Mouse (Mus musculus) liver, adult 2 months (tissue): Measurements from ENCODE around the gene Gm43191. TPM values are rescaled to one million over a fixed set of nuclear protein-coding genes. Genes with fewer than 3 reads are reported as not detected.
A peak's percentile ranks its signal among the peaks of the same experiment; 100 is the strongest.

Experiments used
- DNase-seq: peaks from one replicate; pipeline ENCODE4 v3.0.0-alpha.2; 2011; ENCODE audit warnings: low read depth, low spot score; ENCODE audit errors: extremely low read depth
- H3K27ac ChIP-seq: fragments of 200-500 bp; replicated peaks from 2 replicates; pipeline ENCODE4 v1.5.1; 2012; ENCODE audit warnings: low read depth, mild to moderate bottlenecking, control low read depth, inconsistent platforms, low read length; ENCODE audit not compliant: insufficient read depth
- H3K27me3 ChIP-seq: fragments of 200-500 bp; 2 replicates; pipeline ENCODE4 v1.6.1; 2012; ENCODE audit warnings: mild to moderate bottlenecking, moderate library complexity, low read length, inconsistent platforms; ENCODE audit not compliant: control insufficient read depth, insufficient read depth
- H3K36me3 ChIP-seq: fragments of 200-500 bp; 2 replicates; pipeline ENCODE4 v1.6.1; 2012; ENCODE audit warnings: low read length, inconsistent platforms; ENCODE audit not compliant: control insufficient read depth, insufficient read depth
- H3K4me1 ChIP-seq: fragments of 200-500 bp; 2 replicates; pipeline ENCODE4 v1.6.1; 2011; ENCODE audit warnings: low read length; ENCODE audit not compliant: control insufficient read depth, insufficient read depth
- H3K4me3 ChIP-seq: fragments of 200-500 bp; 2 replicates; pipeline ENCODE4 v1.5.1; 2011; ENCODE audit warnings: low read depth, mild to moderate bottlenecking, control low read depth, low read length, moderate library complexity; ENCODE audit not compliant: insufficient read depth
- H3K79me2 ChIP-seq: fragments of 200-500 bp; 2 replicates; pipeline ENCODE4 v1.6.1; 2012; ENCODE audit warnings: inconsistent platforms, mild to moderate bottlenecking, low read length, moderate library complexity; ENCODE audit not compliant: control insufficient read depth, insufficient read depth
- H3K9ac ChIP-seq: fragments of 200-500 bp; 2 replicates; pipeline ENCODE4 v1.6.1; 2012; ENCODE audit warnings: low read depth, mild to moderate bottlenecking, control low read depth, inconsistent platforms, low read length
- CTCF ChIP-seq: fragments of 200-500 bp; IDR thresholded peaks from 2 replicates; pipeline ENCODE4 v1.5.1; 2011; ENCODE audit warnings: low read depth, low read length, control low read depth
- POLR2A ChIP-seq: fragments of 200-500 bp; IDR thresholded peaks from 2 replicates; pipeline ENCODE4 v1.6.1; 2011; ENCODE audit warnings: low read length, control low read depth; ENCODE audit not compliant: insufficient read depth; ENCODE audit errors: extremely low read depth
- WGBS: fragments of 180-500 bp; shearing (Covaris S2); methylation state at CpG from one replicate; pipeline ENCODE4 v1.1.7; 2018; 5-methylcytosine and 5-hydroxymethylcytosine counted together
- polyA plus RNA-seq: library from polyadenylated mRNA; depleted of rRNA; stranded (reverse); fragments of >200 nt; gene quantifications from 2 replicates; pipeline ENCODE4 v1.2.3, GENCODE M21; 2012
- total RNA-seq: library from RNA; depleted of rRNA; stranded (reverse); fragments of >200 nt; gene quantifications from 2 replicates; pipeline ENCODE4 v1.2.3, GENCODE M21; 2014

Gm43191 gene
- total and polyA plus RNA-seq, 2 experiments, result not detected

GRCm38 (mm10) chr3:116634091-116634490 is 47.0 kb downstream of the Gm43191 start:
- DNase-seq, result no peak
- Histone ChIP-seq H3K27ac (no peak overlapping the region), H3K79me2 (no peaks in the 10 kb centered on the region), H3K27me3 (no peaks in the 10 kb centered on the region), H3K9ac (no peak overlapping the region), H3K36me3 (peaks cover 61% of the 10 kb centered on the region), H3K4me1 (no peaks in the 10 kb centered on the region), H3K4me3 (no peak overlapping the region)
- 78% methylated on average over 3 of the region's 3 CpGs for WGBS
- TF ChIP-seq POLR2A, result no peak
- no peak for TF ChIP-seq CTCF

- 24% methylated on average over 3 of the region's 3 CpGs for WGBS
- Histone ChIP-seq H3K4me1 (no peaks in the 10 kb centered on the region), H3K27me3 (no peaks in the 10 kb centered on the region), H3K27ac (no peak overlapping the region), H3K4me3 (no peak overlapping the region), H3K36me3 (peaks cover 57% of the 10 kb centered on the region), H3K79me2 (no peaks in the 10 kb centered on the region), H3K9ac (no peak overlapping the region)
- DNase-seq, result peak; percentile 46
- TF ChIP-seq POLR2A, result no peak
- TF ChIP-seq CTCF, result no peak
Measured at GRCm38 (mm10) chr3:116632971-116633370, 48.1 kb downstream of the Gm43191 start.

GRCm38 (mm10) chr3:116631459-116631858 is 49.6 kb downstream of the Gm43191 start:
- no peak overlapping the region for H3K27ac ChIP-seq
- H3K27me3 ChIP-seq, result no peaks in the 10 kb centered on the region
- H3K4me3 ChIP-seq, result no peak overlapping the region
- H3K9ac ChIP-seq, result no peak overlapping the region
- DNase-seq, result no peak
- peaks cover 45% of the 10 kb centered on the region for H3K36me3 ChIP-seq
- no peak for TF ChIP-seq CTCF
- no peak for TF ChIP-seq POLR2A
- no peaks in the 10 kb centered on the region for H3K79me2 ChIP-seq
- H3K4me1 ChIP-seq, result no peaks in the 10 kb centered on the region
- WGBS, result 91% methylated on average over 1 of the region's 1 CpGs

GRCm38 (mm10) chr3:116622641-116623040 is 58.4 kb downstream of the Gm43191 start:
- Histone ChIP-seq H3K4me3 (no peak overlapping the region), H3K9ac (no peak overlapping the region), H3K36me3 (no peaks in the 10 kb centered on the region), H3K27ac (no peak overlapping the region), H3K79me2 (no peaks in the 10 kb centered on the region), H3K4me1 (no peaks in the 10 kb centered on the region), H3K27me3 (no peaks in the 10 kb centered on the region)
- TF ChIP-seq POLR2A, result no peak
- no peak for TF ChIP-seq CTCF
- DNase-seq, result no peak
- WGBS, result 91% methylated on average over 7 of the region's 7 CpGs

GRCm38 (mm10) chr3:116620636-116621370 is 60.3 kb downstream of the Gm43191 start:
- Histone ChIP-seq H3K4me3 (no peak overlapping the region), H3K36me3 (no peaks in the 10 kb centered on the region), H3K27ac (no peak overlapping the region), H3K9ac (no peak overlapping the region), H3K79me2 (no peaks in the 10 kb centered on the region), H3K27me3 (no peaks in the 10 kb centered on the region), H3K4me1 (no peaks in the 10 kb centered on the region)
- 92% methylated on average over 7 of the region's 7 CpGs for WGBS
- TF ChIP-seq CTCF, result no peak
- TF ChIP-seq POLR2A, result no peak
- DNase-seq, result no peak

- no peak for DNase-seq
- H3K36me3 ChIP-seq, result no peaks in the 10 kb centered on the region
- peaks cover 5% of the 10 kb centered on the region; the same call in 1 of the 2 replicates for H3K4me1 ChIP-seq
- no peak overlapping the region for H3K9ac ChIP-seq
- H3K79me2 ChIP-seq, result no peaks in the 10 kb centered on the region
- H3K4me3 ChIP-seq, result no peak overlapping the region
- no peak overlapping the region for H3K27ac ChIP-seq
- TF ChIP-seq CTCF (no peak), POLR2A (no peak)
- no peaks in the 10 kb centered on the region for H3K27me3 ChIP-seq
- 82% methylated on average over 6 of the region's 6 CpGs for WGBS
Measured at GRCm38 (mm10) chr3:116618855-116619254, 62.2 kb downstream of the Gm43191 start.
